Mouse (Mus musculus) CH12.LX (cell line): ENCODE data around the gene Hsdl2. TPM values are rescaled to one million over a fixed set of nuclear protein-coding genes. Genes with fewer than 3 reads are reported as not detected.
"Not testable (repeated sequence)": the region's sequence is repeated elsewhere in the genome, so short reads cannot be mapped to it uniquely, and the experiment has no call there.

Experiments used
- DNase-seq: peaks from one replicate; pipeline ENCODE4 v3.0.0-alpha.2; 2013; ENCODE audit errors: extremely low read depth
- H3K27ac ChIP-seq: 2 replicates; pipeline ENCODE4 v1.5.1; 2012; ENCODE audit warnings: low read depth, mild to moderate bottlenecking, control low read depth, moderate library complexity; ENCODE audit not compliant: insufficient read depth
- H3K27me3 ChIP-seq: replicated peaks from 2 replicates; pipeline ENCODE3; 2012; ENCODE audit warnings: inconsistent platforms
- H3K36me3 ChIP-seq, 2 experiments: replicated peaks in 1 of 2; 2 replicates each; pipeline versions ENCODE3 to v1.6.1; 2012; ENCODE audit warnings: inconsistent platforms in 1 of 2, low read length in 1 of 2, mild to moderate bottlenecking in 1 of 2, mixed read lengths in 1 of 2, moderate library complexity in 1 of 2; ENCODE audit not compliant: control insufficient read depth in 1 of 2, insufficient read depth in 1 of 2
- H3K4me1 ChIP-seq, 2 experiments: 2 replicates each; pipeline ENCODE4 v1.6.1; 2012; ENCODE audit warnings: inconsistent platforms in 1 of 2, moderate library complexity in 1 of 2; ENCODE audit not compliant: insufficient read depth in 2 of 2, control insufficient read depth in 1 of 2
- H3K4me2 ChIP-seq: 2 replicates; pipeline ENCODE4 v1.6.1; 2012; ENCODE audit warnings: low read depth, mild to moderate bottlenecking, control low read depth; ENCODE audit not compliant: poor library complexity, insufficient read depth, severe bottlenecking
- H3K4me3 ChIP-seq, 3 experiments: fragments of 150-350 bp in 1 of 3; sonication (generic) in 1 of 3; replicated peaks in 1 of 3; 2 replicates each; pipeline versions ENCODE3 to v1.5.1; 2011 to 2012; ENCODE audit warnings: low read depth in 2 of 3, low read length in 2 of 3, mild to moderate bottlenecking in 2 of 3, moderate library complexity in 2 of 3, control low read depth in 1 of 3, improper control_type of control experiment in 1 of 3, inconsistent platforms in 1 of 3, mixed read lengths in 1 of 3; ENCODE audit not compliant: poor library complexity in 1 of 3
- H3K79me2 ChIP-seq: replicated peaks from 2 replicates; pipeline ENCODE4 v1.6.1; 2012; ENCODE audit warnings: mild to moderate bottlenecking, moderate library complexity; ENCODE audit not compliant: control insufficient read depth, poor library complexity, insufficient read depth, severe bottlenecking; ENCODE audit errors: extremely low read depth
- H3K9ac ChIP-seq: 2 replicates; pipeline ENCODE4 v1.6.1; 2012; ENCODE audit warnings: low read depth, mild to moderate bottlenecking, control low read depth, moderate library complexity; ENCODE audit not compliant: insufficient read depth
- H3K9me3 ChIP-seq: replicated peaks from 2 replicates; pipeline ENCODE3; 2012; ENCODE audit warnings: low read length, inconsistent platforms, mixed read lengths
- CHD1 ChIP-seq: IDR thresholded peaks from 2 replicates; pipeline ENCODE4 v1.6.1; 2012; ENCODE audit warnings: low read depth, low read length, improper control_type of control experiment, inconsistent platforms
- E2F4 ChIP-seq: IDR thresholded peaks from 2 replicates; pipeline ENCODE4 v1.6.1; 2011; ENCODE audit warnings: low read depth, low read length, improper control_type of control experiment; ENCODE audit not compliant: insufficient replicate concordance
- ETS1 ChIP-seq: conservative IDR thresholded peaks from 2 replicates; pipeline ENCODE4 v1.6.1; 2012; ENCODE audit warnings: low read depth, mild to moderate bottlenecking, inconsistent platforms, low read length, improper control_type of control experiment, moderate library complexity
- GABPA ChIP-seq: IDR thresholded peaks from 2 replicates; pipeline ENCODE4 v1.6.1; 2012; ENCODE audit warnings: low read depth, low read length, improper control_type of control experiment, inconsistent platforms; ENCODE audit not compliant: insufficient replicate concordance
- JUN ChIP-seq: IDR thresholded peaks from 2 replicates; pipeline ENCODE4 v1.6.1; 2011; ENCODE audit warnings: low read depth, mild to moderate bottlenecking, low read length, improper control_type of control experiment, moderate library complexity; ENCODE audit not compliant: insufficient read depth
- POLR2AphosphoS2 ChIP-seq: IDR thresholded peaks from 2 replicates; pipeline ENCODE4 v1.6.1; 2011; ENCODE audit warnings: low read depth, low read length, improper control_type of control experiment
- UBTF ChIP-seq: IDR thresholded peaks from 2 replicates; pipeline ENCODE4 v1.6.1; 2012; ENCODE audit warnings: low read depth, mild to moderate bottlenecking, inconsistent platforms, low read length, improper control_type of control experiment, moderate library complexity
- USF1 ChIP-seq: IDR thresholded peaks from 2 replicates; pipeline ENCODE4 v1.6.1; 2014; ENCODE audit warnings: low read depth, mild to moderate bottlenecking, inconsistent platforms, low read length, improper control_type of control experiment
- dilution Hi-C: fragments of 300-500 bp; cut with MboI; formaldehyde crosslinking; loops from 2 replicates; pipeline ENCODE4 v1.14.3; 2020; ENCODE audit warnings: low sequenced_read_pairs; ENCODE audit not compliant: extremely low pct_unique_long_range_greater_than_20kb, extremely low pct_ligation_motif_present
- in situ Hi-C: fragments of 300-500 bp; cut with MboI; formaldehyde crosslinking; loops from 3 replicates; pipeline ENCODE4 v1.14.3; 2019; ENCODE audit warnings: low sequenced_read_pairs, low pct_ligation_motif_present, low pct_unique_long_range_greater_than_20kb, mixed read lengths
- polyA plus RNA-seq: library from polyadenylated mRNA; unstranded; fragments of >175 nt; gene quantifications from 2 replicates; pipeline ENCODE4 v1.2.1, GENCODE M21; 2012; ENCODE audit warnings: low read depth; ENCODE audit not compliant: insufficient read length
- total RNA-seq, 2 experiments: library from RNA; depleted of rRNA; stranded (reverse); fragments of 300-350 nt in 1 of 2; fragments of >200 nt in 1 of 2; gene quantifications; 2 replicates each; pipeline ENCODE4 v1.2.3; 2012 to 2014

Gene Hsdl2
- total and polyA plus RNA-seq, 3 experiments: 7.0 to 10.4 (median 9.7) TPM

- in situ Hi-C loops: no loop called here
- H3K9ac ChIP-seq: no peak overlapping the region
- no peaks in the 10 kb centered on the region for H3K27me3 ChIP-seq
- H3K4me1 ChIP-seq: peaks cover 0 to 6% of the 10 kb centered on the region in 2 experiments; a peak in 2 of 4 replicates
- no peak overlapping the region for H3K4me2 ChIP-seq
- DNase-seq: no peak
- TF ChIP-seq UBTF (no peak), E2F4 (no peak), ETS1 (no peak), CHD1 (no peak)
- no peaks in the 10 kb centered on the region for H3K36me3 ChIP-seq
- dilution Hi-C loops: no loop called here
- no peaks in the 10 kb centered on the region for H3K9me3 ChIP-seq
- H3K79me2 ChIP-seq: peaks cover 2% of the 10 kb centered on the region; the same call in 1 of the 2 replicates
- H3K4me3 ChIP-seq: no peak overlapping the region
- no peak overlapping the region for H3K27ac ChIP-seq
Observed at GRCm38 (mm10) chr4:59553576-59553975, 27.8 kb upstream of the Hsdl2 start.

- dilution Hi-C loops (no loop called here), in situ Hi-C loops (no loop called here)
- TF ChIP-seq JUN (no peak), USF1 (no peak), POLR2AphosphoS2 (no peak), E2F4 (no peak), GABPA (no peak)
- Histone ChIP-seq H3K27ac (no peak overlapping the region), H3K9ac (no peak overlapping the region), H3K9me3 (no peaks in the 10 kb centered on the region), H3K4me2 (no peak overlapping the region), H3K79me2 (no peaks in the 10 kb centered on the region), H3K36me3 (no peaks in the 10 kb centered on the region), H3K4me3 (no peak overlapping the region), H3K27me3 (no peaks in the 10 kb centered on the region), H3K4me1 (peaks cover 0 to 6% of the 10 kb centered on the region in 2 experiments; a peak in 2 of 4 replicates)
- no peak for DNase-seq
Observed at GRCm38 (mm10) chr4:59555177-59555576, 26.2 kb upstream of the Hsdl2 start.

GRCm38 (mm10) chr4:59557343-59557742, 24.0 kb upstream of the Hsdl2 start:
- H3K27ac ChIP-seq, H3K4me1 ChIP-seq, dilution Hi-C loops, H3K9ac ChIP-seq, H3K36me3 ChIP-seq, H3K9me3 ChIP-seq, H3K4me3 ChIP-seq, H3K79me2 ChIP-seq, DNase-seq, H3K4me2 ChIP-seq, H3K27me3 ChIP-seq, in situ Hi-C loops: not testable (repeated sequence)
